Mouse (Mus musculus): Measurements from ENCODE around the gene Olfr455. TPM values are rescaled to one million over a fixed set of nuclear protein-coding genes. Genes with fewer than 3 reads are reported as not detected.

Gene Olfr455
- not detected in 2 replicates for polyA plus RNA-seq (2012; rRNA removed; ENCODE audit: low replicate concordance)

DNA sequence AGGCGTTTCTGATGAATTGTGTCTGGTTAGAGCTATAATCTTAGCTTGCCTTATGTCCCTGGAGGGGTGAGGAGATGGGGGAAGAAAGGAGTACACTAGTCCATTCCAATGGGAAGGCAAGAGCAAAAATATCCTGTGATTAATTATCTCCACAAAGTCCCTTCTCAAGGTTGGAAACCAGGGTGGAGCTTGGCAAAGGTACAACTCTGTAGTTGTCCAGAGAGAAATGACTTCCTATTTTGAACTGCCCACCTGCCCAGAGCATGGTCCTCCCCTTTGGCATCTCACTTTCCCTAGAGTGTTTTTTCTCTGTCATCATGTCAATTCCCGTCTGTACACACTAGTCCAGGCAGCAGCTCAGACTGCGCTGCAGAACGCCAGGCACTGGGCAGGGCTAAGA lies at the start of gene Olfr455:
TSS of gene Olfr455 (minus strand) at position 127 of the 400 bp plus-strand sequence.

DNA sequence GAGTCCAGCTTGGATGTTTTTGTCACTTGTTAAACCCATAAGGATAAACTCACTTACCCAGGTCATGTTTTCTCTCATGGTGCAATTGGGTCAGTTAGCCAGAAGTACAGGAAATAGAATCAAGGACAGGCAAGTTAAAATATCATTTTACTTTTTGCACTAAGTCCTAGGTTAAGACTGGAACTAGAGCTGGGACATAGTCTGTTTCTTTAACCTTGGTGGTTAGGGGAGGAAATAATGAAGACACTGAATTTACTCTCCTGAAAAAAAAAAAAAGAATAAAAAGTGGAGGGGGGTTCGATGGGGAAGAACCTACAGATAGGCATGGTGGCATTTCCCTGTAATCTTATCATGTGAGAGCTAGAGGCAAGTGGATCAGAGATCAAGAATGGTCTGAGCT lies 60.3 kb downstream of the Olfr455 start, which contains the start of gene Olfr456:
TSS of gene Olfr456 (minus strand) at position 101 of the 400 bp plus-strand sequence.

Other genes with a start within 250 kb of the Olfr455 start
- 1.6 and 5.7 TPM in 2 replicates for gene Fam131b, start 222.9 kb downstream of the Olfr455 start, polyA plus RNA-seq (2012; rRNA removed; ENCODE audit: low replicate concordance)
- gene Zyx, start 198.0 kb downstream of the Olfr455 start, polyA plus RNA-seq (2012; rRNA removed; ENCODE audit: low replicate concordance), result 146 and 348 TPM in 2 replicates
- gene Epha1, start 174.3 kb downstream of the Olfr455 start, polyA plus RNA-seq (2012; rRNA removed; ENCODE audit: low replicate concordance), result 1.2 and 11.6 TPM in 2 replicates
- gene Tas2r143, start 147.3 kb downstream of the Olfr455 start, polyA plus RNA-seq (2012; rRNA removed; ENCODE audit: low replicate concordance), result 0.19 and 0.63 TPM in 2 replicates
- 0.14 TPM in 1 of 2 replicates, not detected in the other for gene Tas2r135, start 142.2 kb downstream of the Olfr455 start, polyA plus RNA-seq (2012; rRNA removed; ENCODE audit: low replicate concordance)
- not detected in 2 replicates for gene Tas2r126, start 113.1 kb downstream of the Olfr455 start, polyA plus RNA-seq (2012; rRNA removed; ENCODE audit: low replicate concordance)
- not detected in 2 replicates for gene Olfr458, start 82.4 kb downstream of the Olfr455 start, polyA plus RNA-seq (2012; rRNA removed; ENCODE audit: low replicate concordance)
- gene Olfr457, start 71.3 kb downstream of the Olfr455 start, polyA plus RNA-seq (2012; rRNA removed; ENCODE audit: low replicate concordance), result not detected in 2 replicates
- not detected in 2 replicates for gene Olfr456, start 60.4 kb downstream of the Olfr455 start, polyA plus RNA-seq (2012; rRNA removed; ENCODE audit: low replicate concordance)
- gene Tcaf3, start 50.1 kb upstream of the Olfr455 start, polyA plus RNA-seq (2012; rRNA removed; ENCODE audit: low replicate concordance), result 0.06 TPM in 1 of 2 replicates, not detected in the other
- 5.7 and 6.4 TPM in 2 replicates for gene Tcaf2, start 97.7 kb upstream of the Olfr455 start, polyA plus RNA-seq (2012; rRNA removed; ENCODE audit: low replicate concordance)
- gene Tcaf1, start 162.5 kb upstream of the Olfr455 start, polyA plus RNA-seq (2012; rRNA removed; ENCODE audit: low replicate concordance), result 60.2 and 68.9 TPM in 2 replicates
- gene Olfr453, start 191.8 kb upstream of the Olfr455 start, polyA plus RNA-seq (2012; rRNA removed; ENCODE audit: low replicate concordance), result not detected in 2 replicates
- gene Olfr38, start 208.8 kb upstream of the Olfr455 start, polyA plus RNA-seq (2012; rRNA removed; ENCODE audit: low replicate concordance), result not detected in 2 replicates
- gene Olfr452, start 237.5 kb upstream of the Olfr455 start, polyA plus RNA-seq (2012; rRNA removed; ENCODE audit: low replicate concordance), result not detected in 2 replicates